Mouse (Mus musculus) myocyte (in vitro differentiated cells): ENCODE measurements around the gene Ccdc163. TPM values are rescaled to one million over a fixed set of nuclear protein-coding genes. Genes with fewer than 3 reads are reported as not detected.

Experiments used
- H3K27me3 ChIP-seq: one replicate; pipeline ENCODE4 v1.6.1; 2011; ENCODE audit not compliant: control insufficient read depth, insufficient read depth, insufficient read length
- H3K36me3 ChIP-seq: one replicate; pipeline ENCODE4 v1.6.1; 2011; ENCODE audit not compliant: control insufficient read depth, insufficient read depth
- H3K4me2 ChIP-seq: one replicate; pipeline ENCODE4 v1.6.1; 2011; ENCODE audit warnings: low read depth, control low read depth
- H3K4me3 ChIP-seq: one replicate; pipeline ENCODE4 v1.5.1; 2011; ENCODE audit warnings: mild to moderate bottlenecking, control low read depth, moderate library complexity
- H3K79me2 ChIP-seq: one replicate; pipeline ENCODE4 v1.6.1; 2011; ENCODE audit not compliant: control insufficient read depth, insufficient read depth
- H3ac ChIP-seq: one replicate; pipeline ENCODE4 v1.6.1; 2011; ENCODE audit not compliant: control insufficient read depth, insufficient read length
- CEBPB ChIP-seq: IDR thresholded peaks from 2 replicates; pipeline ENCODE4 v1.6.1; 2011; ENCODE audit warnings: mild to moderate bottlenecking, moderate library complexity; ENCODE audit not compliant: poor library complexity, insufficient read depth, severe bottlenecking
- E2F4 ChIP-seq: IDR thresholded peaks from one replicate; pipeline ENCODE4 v1.6.1; 2011; ENCODE audit warnings: mild to moderate bottlenecking, control low read depth, moderate library complexity; ENCODE audit not compliant: insufficient read depth
- MAX ChIP-seq: IDR thresholded peaks from one replicate; pipeline ENCODE4 v1.6.1; 2011; ENCODE audit warnings: low read depth, mild to moderate bottlenecking, control low read depth
- MYOD1 ChIP-seq, 3 experiments: IDR thresholded peaks; one replicate each; pipeline ENCODE4 v1.6.1; 2011; ENCODE audit warnings: control low read depth in 2 of 3, low read depth in 2 of 3, mild to moderate bottlenecking in 2 of 3, moderate library complexity in 1 of 3; ENCODE audit not compliant: insufficient read length in 2 of 3, control insufficient read depth in 1 of 3
- MYOG ChIP-seq, 3 experiments: IDR thresholded peaks; one replicate each; pipeline ENCODE4 v1.6.1; 2011; ENCODE audit warnings: control low read depth in 2 of 3, low read depth in 2 of 3, mild to moderate bottlenecking in 2 of 3; ENCODE audit not compliant: insufficient read length in 2 of 3, control insufficient read depth in 1 of 3, insufficient read depth in 1 of 3
- POLR2A ChIP-seq: IDR thresholded peaks from one replicate; pipeline ENCODE4 v1.6.1; 2011; ENCODE audit warnings: low read depth, mild to moderate bottlenecking, control low read depth, moderate library complexity; ENCODE audit not compliant: insufficient read length
- POLR2AphosphoS2 ChIP-seq: IDR thresholded peaks from one replicate; pipeline ENCODE4 v1.6.1; 2011; ENCODE audit warnings: low read depth, control low read depth; ENCODE audit not compliant: insufficient read length
- REST ChIP-seq: IDR thresholded peaks from one replicate; pipeline ENCODE4 v1.6.1; 2011; ENCODE audit warnings: mild to moderate bottlenecking, control low read depth, moderate library complexity; ENCODE audit not compliant: insufficient read depth, insufficient read length
- SRF ChIP-seq: IDR thresholded peaks from one replicate; pipeline ENCODE4 v1.6.1; 2011; ENCODE audit warnings: low read depth; ENCODE audit not compliant: control insufficient read depth, insufficient read length
- TCF12 ChIP-seq: IDR thresholded peaks from one replicate; pipeline ENCODE4 v1.6.1; 2011; ENCODE audit warnings: mild to moderate bottlenecking, control low read depth; ENCODE audit not compliant: poor library complexity, insufficient read depth, severe bottlenecking
- TCF3 ChIP-seq: IDR thresholded peaks from one replicate; pipeline ENCODE4 v1.6.1; 2011; ENCODE audit warnings: low read depth, control low read depth; ENCODE audit not compliant: insufficient read length
- USF1 ChIP-seq: IDR thresholded peaks from one replicate; pipeline ENCODE4 v1.6.1; 2011; ENCODE audit warnings: low read depth, mild to moderate bottlenecking, control low read depth, moderate library complexity
- polyA plus RNA-seq: library from polyadenylated mRNA; unstranded; fragments of >200 nt; fragmentation: generic; extraction: Trizol; gene quantifications from one replicate; pipeline ENCODE4 v1.2.1, GENCODE M21; 2012; ENCODE audit warnings: missing spikeins

Ccdc163 gene
- polyA plus RNA-seq, 1 experiment = 18.9 TPM

DNA sequence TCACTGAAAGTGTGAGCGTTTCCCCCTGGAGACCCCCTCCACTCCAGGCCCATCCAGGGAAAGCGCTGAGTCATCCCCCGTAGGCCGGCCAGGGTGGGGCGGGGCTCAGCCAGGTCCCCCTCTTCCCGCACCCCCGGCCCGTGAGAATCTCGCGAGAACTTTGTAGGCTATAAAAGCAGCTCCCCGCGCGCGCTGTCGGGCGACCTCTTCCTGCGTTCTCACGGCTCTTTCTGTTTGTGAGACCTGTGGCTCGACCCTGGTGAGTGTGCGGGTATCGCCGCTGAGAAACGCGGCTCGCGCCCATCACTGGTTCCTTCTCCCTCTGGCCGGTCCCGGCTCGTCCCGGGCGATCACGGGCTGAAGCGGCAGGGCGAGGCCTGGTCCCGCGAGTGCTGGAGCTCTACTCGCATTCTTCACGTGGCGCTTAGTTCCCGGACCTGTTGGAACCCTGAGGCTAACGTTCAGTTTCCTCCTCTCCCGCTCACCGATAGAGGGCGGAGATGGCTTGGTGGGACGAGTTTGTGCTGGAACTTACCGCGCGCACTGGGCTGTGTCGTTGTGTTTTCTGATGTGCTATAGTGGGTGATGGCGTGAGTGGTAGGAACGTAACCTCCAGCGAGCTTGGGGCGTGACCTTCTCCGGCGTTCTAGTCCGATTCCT lies 22.8 kb upstream of the Ccdc163 start, which contains the start of gene Prdx1:
TSS of gene Prdx1 (plus strand) at position 143 of the 660 bp plus-strand sequence.
- H3K4me2 ChIP-seq = peak within 1 kb of the TSS; percentile 94
- H3K79me2 ChIP-seq = peaks cover 48% of the 10 kb centered on the region
- H3ac ChIP-seq = peak within 1 kb of the TSS; percentile 48
- H3K36me3 ChIP-seq = peaks cover 29% of the 10 kb centered on the region
- peak within 1 kb of the TSS; percentile 79 for H3K4me3 ChIP-seq
- peak; percentile 97 for TF ChIP-seq POLR2AphosphoS2
- no peak for TF ChIP-seq CEBPB
- TF ChIP-seq REST = peak; percentile 26
- TF ChIP-seq POLR2A = peak; percentile 96
- TF ChIP-seq TCF3 = no peak
- TF ChIP-seq MAX = no peak
- no peak for TF ChIP-seq E2F4
- TF ChIP-seq SRF = peak; percentile 24
- no peak for TF ChIP-seq TCF12
- TF ChIP-seq MYOG (IDR thresholded peaks at IDR 0.05; ENCODE audit: control insufficient read depth in 1 of 3, insufficient read depth in 1 of 3, insufficient read length in 2 of 3, low read depth in 2 of 3) = no peak
- TF ChIP-seq USF1 = no peak
- no peak for TF ChIP-seq MYOD1 (IDR thresholded peaks at IDR 0.05; ENCODE audit: control insufficient read depth in 1 of 3, insufficient read length in 2 of 3, low read depth in 2 of 3)
- no peaks in the 10 kb centered on the region for H3K27me3 ChIP-seq

DNA sequence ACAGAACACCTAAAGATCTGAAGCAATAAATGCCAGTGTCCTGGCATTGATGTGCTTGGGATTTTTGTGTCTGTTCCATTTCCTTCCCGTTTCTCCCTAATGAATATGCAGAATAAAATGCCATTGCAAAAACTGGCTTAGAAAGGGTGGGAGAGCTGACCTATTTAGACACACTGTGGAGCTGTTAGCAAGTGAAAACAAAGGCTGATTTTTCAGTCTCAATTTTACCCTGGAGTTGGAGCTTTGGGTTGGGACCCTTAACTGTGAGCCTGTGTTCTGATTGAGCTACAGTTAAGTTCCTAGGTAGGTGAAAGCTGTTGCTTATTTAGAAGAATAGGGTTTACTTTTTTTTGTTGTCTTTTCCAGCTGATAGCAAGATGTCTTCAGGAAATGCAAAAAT lies 21.3 kb upstream of the Ccdc163 start:
- TF ChIP-seq CEBPB (no peak), MYOD1 (IDR thresholded peaks at IDR 0.05; ENCODE audit: control insufficient read depth in 1 of 3, insufficient read length in 2 of 3, low read depth in 2 of 3) (no peak), SRF (no peak), TCF3 (no peak), POLR2AphosphoS2 (no peak)

DNA sequence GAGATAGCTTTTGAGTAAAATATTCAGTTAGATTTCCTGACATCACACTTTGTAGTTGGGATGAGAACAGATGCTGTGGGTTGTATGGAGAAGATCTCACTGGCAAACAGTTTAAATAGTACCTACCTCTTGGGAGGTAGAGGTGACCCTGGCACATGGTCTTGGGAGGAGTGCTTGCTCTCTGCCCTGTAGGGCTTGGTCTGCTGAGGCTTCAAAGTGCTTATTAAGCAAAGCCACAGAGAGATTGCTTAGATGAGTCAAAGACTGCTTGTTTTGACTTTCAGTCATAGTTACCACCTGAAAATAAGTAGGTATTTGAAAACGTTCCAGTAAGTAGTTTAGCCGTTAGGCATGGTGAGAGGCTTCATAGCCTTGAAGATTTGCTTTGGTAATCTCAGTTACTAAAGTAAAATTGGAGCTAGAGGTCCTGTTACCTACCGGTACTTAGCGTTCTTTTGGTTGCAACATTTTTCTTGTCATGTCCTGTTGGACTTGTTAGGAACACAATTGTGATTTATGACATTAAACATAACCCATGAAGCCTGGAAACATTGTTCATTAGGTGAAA lies 18.9 kb upstream of the Ccdc163 start:
- H3K79me2 ChIP-seq = peaks cover 76% of the 10 kb centered on the region
- H3K4me2 ChIP-seq = no peak overlapping the region
- H3K4me3 ChIP-seq = no peak overlapping the region
- H3K36me3 ChIP-seq = peaks cover 63% of the 10 kb centered on the region
- TF ChIP-seq REST = no peak
- TF ChIP-seq POLR2AphosphoS2 = no peak
- no peak for TF ChIP-seq SRF
- TF ChIP-seq MYOD1 (IDR thresholded peaks at IDR 0.05; ENCODE audit: control insufficient read depth in 1 of 3, insufficient read length in 2 of 3, low read depth in 2 of 3) = no peak
- no peak for TF ChIP-seq POLR2A
- TF ChIP-seq E2F4 = no peak
- H3K27me3 ChIP-seq = no peaks in the 10 kb centered on the region
- no peak overlapping the region for H3ac ChIP-seq

More for the DNA sequence above, 21.3 kb upstream of the Ccdc163 start:
- Histone ChIP-seq H3ac (no peak overlapping the region), H3K4me3 (peak overlapping the region; percentile 79), H3K4me2 (peak overlapping the region; percentile 94), H3K79me2 (peaks cover 63% of the 10 kb centered on the region), H3K36me3 (peaks cover 45% of the 10 kb centered on the region), H3K27me3 (no peaks in the 10 kb centered on the region)

DNA sequence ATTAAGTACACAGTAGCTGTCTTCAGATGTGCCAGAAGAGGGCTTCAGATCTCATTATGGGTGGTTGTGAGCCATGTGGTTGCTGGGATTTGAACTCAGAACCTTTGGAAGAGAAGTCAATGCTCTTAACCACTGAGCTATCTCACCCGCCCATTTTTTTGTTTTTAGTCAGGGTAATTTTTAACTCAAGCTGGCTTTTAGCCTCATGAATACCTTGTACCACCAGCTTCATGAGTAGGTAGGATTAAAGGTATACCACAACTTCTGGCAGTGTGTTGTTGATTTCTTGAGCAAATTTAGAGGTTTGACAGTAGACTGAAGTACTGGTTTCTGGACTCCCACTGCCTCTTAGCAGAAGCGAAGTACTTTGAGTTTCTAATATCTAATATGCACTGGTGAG lies 16.2 kb upstream of the Ccdc163 start:
- H3ac ChIP-seq = no peak overlapping the region
- TF ChIP-seq CEBPB = no peak
- TF ChIP-seq MYOD1 (IDR thresholded peaks at IDR 0.05; ENCODE audit: control insufficient read depth in 1 of 3, insufficient read length in 2 of 3, low read depth in 2 of 3) = no peak
- no peak for TF ChIP-seq SRF
- TF ChIP-seq MAX = no peak
- no peak for TF ChIP-seq TCF3
- TF ChIP-seq REST = no peak
- no peak for TF ChIP-seq USF1
- no peak for TF ChIP-seq POLR2A
- TF ChIP-seq TCF12 = no peak
- no peak for TF ChIP-seq E2F4
- TF ChIP-seq POLR2AphosphoS2 = no peak
- no peak for TF ChIP-seq MYOG (IDR thresholded peaks at IDR 0.05; ENCODE audit: control insufficient read depth in 1 of 3, insufficient read depth in 1 of 3, insufficient read length in 2 of 3, low read depth in 2 of 3)
- H3K27me3 ChIP-seq = no peaks in the 10 kb centered on the region
- no peak overlapping the region for H3K4me3 ChIP-seq
- H3K4me2 ChIP-seq = no peak overlapping the region
- peaks cover 70% of the 10 kb centered on the region for H3K79me2 ChIP-seq
- H3K36me3 ChIP-seq = peaks cover 87% of the 10 kb centered on the region

DNA sequence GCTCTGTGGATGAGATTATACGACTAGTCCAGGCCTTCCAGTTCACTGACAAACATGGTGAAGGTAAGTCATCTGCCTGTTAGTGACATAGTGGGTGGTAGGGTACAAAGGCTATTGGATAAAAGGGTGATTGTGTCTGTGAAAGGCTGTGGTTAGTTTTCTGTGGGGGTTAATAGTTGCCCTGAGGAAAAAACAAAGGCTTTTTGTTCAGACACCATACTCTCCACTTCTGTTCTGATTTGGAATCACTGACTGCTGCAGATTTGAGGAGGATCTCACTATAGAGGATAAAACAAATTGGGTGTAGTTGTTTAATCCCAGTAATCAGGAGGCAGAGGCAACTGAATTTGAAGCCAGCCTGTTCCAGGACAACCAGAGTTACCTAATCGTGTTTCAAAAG lies 14.5 kb upstream of the Ccdc163 start:
- Histone ChIP-seq H3K4me2 (no peak overlapping the region), H3K4me3 (no peak overlapping the region), H3K79me2 (peaks cover 60% of the 10 kb centered on the region), H3K36me3 (peaks cover 89% of the 10 kb centered on the region), H3ac (no peak overlapping the region), H3K27me3 (no peaks in the 10 kb centered on the region)
- TF ChIP-seq REST (no peak), TCF3 (no peak), E2F4 (no peak), MYOD1 (IDR thresholded peaks at IDR 0.05; ENCODE audit: control insufficient read depth in 1 of 3, insufficient read length in 2 of 3, low read depth in 2 of 3) (no peak), SRF (no peak), CEBPB (no peak)
